Mouse (Mus musculus) embryo, embryonic 10 days (tissue): ENCODE measurements around the gene AC170998.1.
"Not testable (repeated sequence)": the region's sequence is repeated elsewhere in the genome, so short reads cannot be mapped to it uniquely, and the experiment has no call there.

Experiments used
- DNase-seq: peaks from one replicate; pipeline ENCODE4 v3.0.0-alpha.2; 2015; ENCODE audit warnings: low spot score

Gene AC170998.1

DNA sequence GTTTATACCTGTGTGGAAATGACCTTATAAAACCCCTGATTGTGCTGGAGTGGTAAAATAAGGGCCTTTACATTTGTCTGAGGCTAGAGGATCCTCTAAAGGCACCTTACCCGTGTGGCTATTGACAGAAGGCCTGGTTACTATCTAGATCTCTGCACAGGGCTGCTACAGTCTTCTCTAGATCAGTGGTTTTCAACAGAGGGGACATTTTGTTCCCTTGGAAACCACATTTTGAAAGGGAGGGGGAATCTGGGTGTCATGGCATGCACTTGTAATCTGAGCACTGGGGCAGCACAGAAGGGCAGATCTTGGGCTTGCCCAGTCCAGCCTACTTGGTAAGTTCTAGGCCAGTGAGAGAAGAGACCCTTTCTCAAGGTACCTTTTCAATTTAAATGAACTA, 19.2 kb upstream of the AC170998.1 start:
- no peak for DNase-seq

DNA sequence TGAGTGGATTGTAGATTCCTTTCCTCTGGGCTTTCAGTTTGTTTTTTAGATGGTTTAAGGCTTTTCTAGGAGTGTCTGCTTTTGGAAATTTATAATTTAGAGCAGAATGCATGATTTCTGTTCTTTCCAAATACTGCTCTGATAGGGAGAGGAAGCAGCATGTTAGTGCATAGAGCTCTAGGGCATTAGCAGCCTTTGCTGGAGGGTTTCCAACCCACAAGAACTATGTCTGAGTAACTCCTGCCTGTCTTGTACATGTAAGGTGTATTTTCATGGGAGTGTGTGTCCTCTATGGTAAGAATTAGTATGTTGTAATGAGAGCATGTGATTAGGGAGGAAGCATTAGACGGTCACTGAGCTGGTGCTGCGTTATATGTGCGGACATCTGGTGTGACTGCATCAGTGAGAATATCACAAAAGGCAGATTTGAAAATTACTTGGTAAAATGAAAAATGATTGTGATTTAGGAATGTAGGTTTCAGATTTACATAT, 18.7 kb upstream of the AC170998.1 start:
- no peak for DNase-seq

DNA sequence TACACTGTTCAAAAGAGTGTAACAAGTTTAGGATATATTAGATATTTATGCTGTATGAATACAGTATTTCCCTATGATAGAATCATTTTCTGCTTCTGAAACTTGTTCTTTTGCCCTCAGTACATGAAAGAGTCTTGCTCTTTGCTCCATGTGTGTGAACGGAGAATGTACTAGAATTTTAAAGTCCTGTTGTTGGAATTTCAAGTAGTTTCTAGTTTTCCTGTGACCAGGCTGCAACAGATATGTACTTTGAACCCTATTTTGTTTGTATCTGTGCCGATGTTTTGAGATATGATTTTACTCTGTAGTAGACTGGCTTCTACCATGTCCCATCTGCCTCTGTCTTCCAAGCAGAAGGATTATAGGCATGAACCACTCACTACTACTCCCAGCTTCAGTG, 18.1 kb upstream of the AC170998.1 start:
- no peak for DNase-seq

DNA sequence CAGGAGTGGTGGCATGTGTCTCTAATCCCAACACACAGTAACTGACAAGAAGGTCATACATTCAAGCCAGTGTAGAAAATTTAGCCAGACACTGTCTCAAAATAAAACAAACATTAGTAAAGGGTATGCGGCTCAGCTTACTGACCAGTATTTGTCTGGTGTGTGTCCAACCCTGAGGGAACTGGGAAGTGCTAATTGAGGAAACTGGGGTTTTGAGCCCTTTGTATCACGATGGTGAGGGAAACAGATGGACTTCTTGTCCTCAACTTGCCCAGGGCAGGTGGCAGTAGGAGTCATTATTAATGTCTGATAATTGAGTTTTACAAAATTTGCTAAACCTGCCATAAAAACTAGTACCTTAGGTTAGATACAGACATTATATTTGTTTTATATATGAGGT, 16.9 kb upstream of the AC170998.1 start:
- DNase-seq: no peak

DNA sequence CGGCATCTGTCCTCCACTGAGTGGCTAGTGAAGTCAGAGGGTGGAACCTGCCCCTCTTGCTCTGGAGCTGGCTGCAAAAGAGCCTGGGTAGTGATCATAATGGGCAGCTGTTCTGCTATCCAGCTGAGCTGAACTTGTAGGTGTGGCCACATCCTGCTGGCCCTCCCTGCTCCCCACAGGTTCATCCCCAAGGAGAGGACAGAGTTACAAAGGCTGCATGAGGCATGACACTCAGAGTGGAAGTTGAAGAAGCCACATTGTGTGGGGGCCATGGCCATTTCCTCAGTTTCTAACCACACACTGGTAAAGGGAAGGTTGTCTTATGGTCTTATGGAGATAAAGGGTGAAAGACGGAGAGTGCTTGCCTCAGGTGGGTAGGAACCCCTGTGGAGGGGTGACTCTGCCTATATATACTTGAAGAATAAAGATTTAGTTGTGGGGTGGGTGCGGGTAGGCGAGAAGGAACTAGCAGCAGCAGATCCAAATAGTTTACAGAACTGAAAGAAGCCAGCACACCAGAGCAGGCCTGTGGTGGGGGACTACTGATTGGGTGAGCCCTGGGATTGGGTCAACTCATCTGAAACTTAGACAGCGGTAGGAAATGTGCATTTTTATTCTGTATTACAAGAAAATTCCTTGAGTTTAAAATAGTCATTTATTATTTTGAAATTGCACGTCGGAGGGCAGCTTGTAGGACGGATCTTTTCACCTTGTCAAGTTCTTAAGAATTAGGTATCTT, 16.2 kb upstream of the AC170998.1 start:
- no peak for DNase-seq

DNA sequence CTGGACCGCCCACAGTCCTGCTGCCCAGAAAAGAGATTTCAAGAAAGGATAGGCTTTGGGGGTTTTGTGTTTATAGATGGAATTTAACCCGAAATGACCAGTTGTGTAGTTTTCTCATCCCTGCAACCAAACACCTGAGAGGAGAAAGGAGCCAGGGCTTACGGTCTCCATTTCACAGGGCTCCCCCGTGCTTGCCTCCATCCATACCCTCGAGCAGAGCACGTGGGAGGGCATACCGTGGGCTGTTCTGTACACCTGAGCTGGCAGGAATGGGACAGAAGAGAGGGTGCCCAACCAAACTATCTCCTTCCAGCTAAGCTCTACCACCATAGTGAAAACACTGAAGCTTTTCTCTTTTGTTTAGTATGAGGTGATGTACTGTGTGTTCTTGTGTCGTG, 15.6 kb upstream of the AC170998.1 start:
- no peak for DNase-seq

DNA sequence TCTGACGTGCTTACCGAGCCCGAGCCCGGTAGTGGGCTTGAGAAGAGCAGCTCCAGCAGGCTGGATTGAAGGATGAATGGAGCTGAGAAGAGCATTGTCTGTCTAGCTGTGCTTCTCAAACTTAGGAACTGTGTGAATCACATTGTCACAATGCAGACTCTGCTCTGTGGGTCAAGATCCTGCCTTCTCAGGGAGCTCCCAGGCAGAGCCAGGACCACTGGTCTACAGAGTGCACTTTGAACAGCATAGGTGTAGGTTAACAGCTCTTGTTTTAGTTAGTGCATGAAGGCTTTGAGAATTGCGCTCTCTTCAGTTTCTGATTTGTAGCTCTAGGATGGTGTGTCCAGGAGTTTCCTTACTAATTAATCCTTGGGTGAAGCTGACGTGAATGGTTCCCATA, 14.6 kb upstream of the AC170998.1 start:
- no peak for DNase-seq

DNA sequence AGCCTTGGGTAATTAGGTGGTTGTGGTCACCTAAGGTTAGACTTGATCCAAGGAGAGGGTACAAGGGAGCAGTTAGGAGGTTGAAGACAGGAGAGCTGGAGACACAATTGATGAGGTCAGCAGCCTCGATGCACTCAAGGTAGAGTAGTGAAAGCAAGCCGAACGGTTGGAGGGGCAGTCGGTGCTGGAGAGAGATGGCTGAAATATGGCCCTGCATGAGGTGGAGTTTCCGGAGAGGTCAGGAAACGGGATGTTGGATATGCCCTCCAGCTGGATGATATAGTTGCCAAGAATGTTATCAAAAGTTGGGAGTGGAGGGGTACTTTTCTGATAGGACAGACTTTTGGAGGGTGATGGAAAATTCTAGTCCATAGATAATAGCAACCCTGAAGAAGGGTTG, 13.6 kb upstream of the AC170998.1 start:
- no peak for DNase-seq

DNA sequence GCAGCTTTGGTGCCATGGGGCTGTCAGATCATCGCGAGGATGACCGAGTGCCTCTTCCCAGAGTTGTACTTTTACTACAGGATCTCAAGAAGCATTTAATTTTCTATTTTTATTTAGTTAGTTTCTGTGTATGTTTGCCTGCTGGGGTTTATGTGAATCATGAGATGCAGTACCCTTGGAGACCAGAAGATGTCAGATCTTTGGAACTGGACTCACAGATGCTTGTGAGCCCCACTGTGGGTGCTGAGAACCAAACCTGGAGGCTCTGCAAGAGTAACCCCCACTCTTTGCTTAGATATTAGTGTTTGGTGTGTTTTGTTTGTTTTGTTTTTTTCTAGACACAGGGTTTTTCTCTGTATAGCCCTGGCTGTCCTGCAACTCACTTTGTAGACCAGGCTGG, 11.9 kb upstream of the AC170998.1 start:
- DNase-seq: no peak

DNA sequence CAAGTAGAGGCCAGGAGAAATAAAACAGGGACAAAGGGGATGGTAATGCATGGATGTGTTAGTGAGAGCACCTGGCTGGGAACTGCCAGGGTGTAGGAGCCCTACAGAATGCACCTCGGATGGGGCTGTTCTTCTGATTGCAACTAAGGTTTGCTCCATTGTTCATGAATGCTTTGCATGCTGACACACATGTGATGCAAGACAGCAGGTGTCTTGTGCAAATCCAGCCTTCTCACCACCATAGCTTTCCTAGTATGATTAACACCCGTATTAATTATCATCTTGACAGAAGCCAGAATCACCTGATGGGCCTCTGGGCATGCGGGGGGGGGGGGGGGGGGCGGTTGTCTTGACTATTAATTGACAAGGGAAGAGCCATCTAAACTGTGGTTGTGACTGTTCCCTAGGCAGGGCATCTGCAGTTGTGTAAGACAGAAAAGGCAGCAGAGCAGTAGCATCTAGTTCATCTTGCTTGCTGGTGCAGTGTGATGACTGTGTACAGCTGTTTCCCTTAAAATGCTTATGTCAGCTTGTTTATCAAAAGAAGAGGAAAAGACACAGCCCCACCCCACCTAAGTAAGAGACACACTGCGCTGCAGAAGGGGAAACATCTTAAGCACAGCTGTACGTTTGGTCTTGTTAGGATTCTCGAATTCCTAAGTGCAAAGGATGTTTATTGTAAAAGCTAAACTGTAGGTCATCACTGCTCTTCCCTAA, 9.9 kb upstream of the AC170998.1 start:
- DNase-seq: no peak

DNA sequence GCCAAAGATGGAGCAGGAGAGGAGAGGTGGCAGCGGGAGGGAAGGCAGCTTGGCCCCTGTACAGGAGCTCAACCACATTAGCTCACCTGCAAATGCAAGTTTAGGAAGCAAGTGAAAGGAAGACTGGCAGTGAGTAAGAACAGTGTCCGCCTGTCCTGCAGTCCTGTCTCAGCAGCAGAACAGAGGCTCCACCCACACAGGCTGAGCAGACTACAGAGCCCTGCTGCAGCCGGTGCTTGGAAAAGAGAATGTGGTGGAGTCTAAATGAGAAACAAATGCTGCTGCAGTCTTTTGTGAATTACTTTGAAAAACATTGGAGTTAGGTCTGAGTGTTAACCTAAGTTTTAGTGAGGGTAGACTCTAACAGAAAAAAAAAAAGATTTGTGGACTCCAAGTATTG, 8.3 kb upstream of the AC170998.1 start:
- DNase-seq: no peak

DNA sequence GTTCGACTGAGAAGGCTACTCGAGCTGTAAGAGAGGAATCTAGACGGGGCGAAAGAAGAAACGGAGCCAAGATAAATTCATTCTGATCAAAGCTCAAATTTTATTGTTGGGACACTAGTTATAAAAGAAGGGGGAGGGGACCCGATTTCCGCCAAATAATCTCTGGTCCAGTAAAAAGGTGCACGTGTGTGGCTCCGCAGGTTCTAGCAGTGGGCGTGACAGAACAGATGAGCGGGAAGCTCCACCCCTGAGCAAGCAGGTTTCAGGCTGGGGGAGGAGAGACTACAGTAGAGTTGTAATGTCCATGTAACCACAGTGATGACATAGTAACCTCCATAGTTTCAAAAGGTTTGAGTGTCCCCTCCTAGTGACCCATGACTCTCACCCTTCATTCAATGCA, 1.6 kb downstream of the AC170998.1 start:
- DNase-seq: not testable (repeated sequence)

DNA sequence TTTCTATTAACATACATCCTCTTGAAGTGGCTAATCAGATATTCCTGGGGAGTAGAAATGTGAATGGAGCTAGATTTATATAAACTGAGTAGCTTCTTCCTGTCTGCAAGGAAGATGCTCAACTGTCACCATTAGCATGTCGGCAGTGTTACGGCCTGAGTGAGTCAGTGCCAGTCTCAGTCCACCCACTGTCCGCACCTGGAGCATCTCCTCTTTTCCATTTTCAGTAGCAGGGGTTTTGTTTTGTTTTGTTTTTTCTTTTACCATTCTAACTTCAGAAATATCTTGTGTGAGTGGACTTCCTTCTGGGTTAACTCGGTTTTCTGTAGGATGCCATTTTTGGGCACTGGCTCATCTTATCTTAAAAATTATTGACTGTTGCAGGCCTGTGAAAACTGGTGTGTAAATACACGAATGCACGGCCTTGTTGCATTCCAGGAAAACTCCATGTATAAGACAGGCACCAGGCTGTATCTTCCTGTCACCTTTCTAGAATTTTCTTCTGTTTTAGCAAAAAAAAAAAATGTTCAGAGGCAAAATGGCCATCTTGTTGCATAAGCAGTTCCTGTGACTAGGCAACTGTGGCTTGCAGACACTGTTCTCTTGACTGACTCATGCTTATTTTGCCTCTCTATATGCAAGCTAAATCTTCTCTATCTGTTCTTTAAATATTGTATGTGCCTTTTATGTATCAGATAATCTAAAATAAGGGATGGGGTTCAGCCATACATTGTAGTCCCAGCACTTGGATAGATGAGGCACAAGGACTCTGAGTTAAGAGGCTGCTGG, 9.6 kb downstream of the AC170998.1 start:
- no peak for DNase-seq

DNA sequence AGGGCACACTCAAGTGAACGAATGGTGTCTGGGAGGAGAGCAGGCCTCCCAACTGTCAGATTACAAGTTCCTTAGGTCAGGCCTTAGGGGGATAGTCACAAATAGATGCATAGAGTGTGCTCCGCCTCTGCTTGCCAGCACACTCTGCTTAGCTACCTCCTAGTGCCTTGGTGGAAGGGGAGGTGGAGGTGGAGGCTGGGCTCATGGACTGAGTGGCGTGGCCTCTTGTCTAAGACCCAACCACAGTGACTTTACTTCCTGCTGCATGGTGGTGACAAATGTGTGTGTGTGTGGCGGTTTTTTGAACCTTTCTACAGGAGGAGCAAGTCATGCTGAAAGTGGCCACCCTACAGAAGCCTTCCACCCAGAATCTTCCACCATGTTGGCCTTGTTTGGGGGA, 10.6 kb downstream of the AC170998.1 start:
- DNase-seq: no peak

DNA sequence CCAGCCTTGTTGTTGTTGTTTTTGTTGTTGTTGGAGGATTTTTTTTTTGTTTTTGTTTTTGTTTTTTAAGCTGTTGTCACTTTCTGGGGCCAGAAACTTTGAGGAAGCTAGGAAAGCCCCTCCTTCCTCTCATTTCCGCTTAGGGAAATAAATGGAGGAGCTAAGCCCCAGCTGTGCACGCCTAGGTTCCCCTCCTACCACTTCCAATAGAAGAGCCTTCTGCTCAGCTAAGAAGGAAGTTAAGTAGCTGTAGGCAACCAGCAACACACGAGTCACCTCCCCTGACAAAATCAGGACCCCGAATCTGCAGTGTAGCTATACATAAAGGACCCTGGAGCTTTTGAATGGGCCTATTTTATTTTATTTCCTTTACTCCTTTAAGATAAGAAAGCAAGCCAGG, 12.1 kb downstream of the AC170998.1 start:
- DNase-seq: no peak

DNA sequence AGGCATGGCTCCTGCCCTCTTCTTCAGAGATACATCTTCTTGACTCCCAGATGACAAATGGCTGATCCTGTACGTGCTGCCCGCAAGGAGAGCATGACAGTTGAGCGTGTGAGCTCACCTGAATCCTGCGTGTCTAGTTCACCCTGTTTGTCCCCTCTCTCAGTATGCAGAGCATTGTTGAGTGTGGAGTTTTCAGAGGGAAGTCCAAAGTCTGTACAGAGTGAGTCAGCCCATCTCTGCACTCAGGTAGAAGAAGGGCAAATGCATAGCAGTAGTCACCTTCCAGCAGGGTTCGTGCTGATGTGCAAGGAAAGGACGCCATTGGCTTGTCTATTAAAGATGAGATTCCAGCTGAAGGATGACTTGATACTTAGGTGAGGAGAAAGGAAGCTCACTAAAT, 13.4 kb downstream of the AC170998.1 start:
- no peak for DNase-seq

DNA sequence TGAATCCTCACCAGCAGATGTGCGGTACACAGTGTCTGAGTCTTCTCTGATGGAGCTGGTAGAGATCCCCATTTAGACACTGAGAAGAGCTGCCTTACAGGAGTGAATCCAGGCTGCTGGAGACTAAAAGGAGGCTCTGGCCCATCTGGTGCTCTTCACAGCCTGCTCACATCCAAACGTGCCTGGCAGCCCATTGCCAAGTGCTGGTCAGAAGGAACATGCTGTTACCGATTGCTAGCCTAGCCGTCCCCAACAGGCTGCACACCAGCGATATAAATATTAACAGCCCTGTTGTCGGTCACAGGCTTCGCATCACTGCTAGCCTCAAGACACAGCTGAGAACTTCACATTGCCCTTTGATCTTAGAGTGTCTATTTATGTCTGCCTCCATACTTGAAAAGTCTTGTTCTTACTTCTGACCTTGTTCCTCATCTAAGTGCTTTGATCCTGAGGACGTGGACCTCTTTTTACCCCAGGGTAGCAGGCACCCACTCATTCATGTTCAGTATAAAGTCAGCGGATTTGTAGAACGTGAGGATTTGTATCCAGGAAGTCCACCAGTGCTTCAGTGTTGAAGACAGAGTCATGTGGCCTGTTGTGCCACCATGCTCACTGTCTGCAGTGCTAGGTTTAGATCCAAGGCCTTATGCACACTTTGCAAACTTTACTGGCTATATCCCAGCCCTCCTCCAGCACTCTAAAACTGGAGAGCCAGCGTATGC, 17.4 kb downstream of the AC170998.1 start:
- DNase-seq: no peak

DNA sequence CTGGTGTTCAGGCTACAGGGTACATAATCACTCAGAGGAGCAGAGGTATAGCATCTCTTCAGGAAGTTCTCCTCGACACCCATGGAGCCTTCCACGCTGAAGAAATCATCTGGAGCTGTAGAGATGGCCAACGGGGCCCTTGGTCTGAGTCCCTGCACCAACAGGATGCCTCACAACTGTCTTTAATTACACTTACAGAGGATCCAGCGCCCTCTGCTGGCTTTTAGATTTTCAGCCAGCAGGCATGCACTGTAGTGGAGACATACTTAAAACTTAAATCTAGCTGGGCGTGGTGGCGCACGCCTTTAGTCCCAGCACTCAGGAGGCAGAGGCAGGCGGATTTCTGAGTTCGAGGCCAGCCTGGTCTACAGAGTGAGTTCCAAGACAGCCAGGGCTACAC, 18.0 kb downstream of the AC170998.1 start:
- peak; percentile 21 for DNase-seq

DNA sequence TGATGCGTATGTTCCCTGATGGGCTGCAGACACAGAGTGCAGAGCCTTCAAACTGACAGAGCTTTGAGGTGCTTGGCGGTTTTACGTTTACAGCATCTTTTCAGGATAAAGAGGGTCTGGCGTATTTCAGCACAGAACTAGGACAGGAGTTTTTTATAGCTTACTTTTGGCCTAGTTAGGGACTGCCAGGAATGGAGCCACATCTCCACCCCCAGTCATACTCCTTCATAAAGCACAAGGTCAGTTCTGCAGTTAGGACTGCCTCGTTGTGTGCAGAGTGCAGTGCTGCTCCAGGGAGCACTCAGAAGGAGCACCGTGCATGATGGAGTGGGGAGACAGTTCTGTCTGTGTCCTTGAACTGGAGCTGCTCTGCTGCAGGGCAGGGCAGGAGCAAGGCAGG, 19.9 kb downstream of the AC170998.1 start:
- no peak for DNase-seq

DNA sequence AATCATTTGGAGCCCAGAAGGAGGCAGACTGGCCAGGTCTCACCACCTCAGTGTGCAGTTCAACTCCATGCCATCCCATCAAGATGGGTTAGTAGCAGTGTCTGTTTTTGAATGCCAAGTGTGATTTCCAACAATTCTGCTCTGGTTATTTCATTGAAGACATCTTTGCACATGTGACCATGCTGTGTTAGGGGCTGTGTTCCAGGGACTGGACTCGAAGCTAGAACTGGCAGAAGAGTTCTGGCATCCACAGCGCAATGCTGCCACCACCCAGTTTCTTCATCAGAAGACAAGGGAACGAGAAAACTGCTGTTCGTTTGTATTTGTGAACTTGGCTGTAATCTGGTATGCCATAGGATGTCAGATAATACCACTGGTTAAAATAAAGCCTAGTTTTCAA, 22.1 kb downstream of the AC170998.1 start:
- no peak for DNase-seq

DNA sequence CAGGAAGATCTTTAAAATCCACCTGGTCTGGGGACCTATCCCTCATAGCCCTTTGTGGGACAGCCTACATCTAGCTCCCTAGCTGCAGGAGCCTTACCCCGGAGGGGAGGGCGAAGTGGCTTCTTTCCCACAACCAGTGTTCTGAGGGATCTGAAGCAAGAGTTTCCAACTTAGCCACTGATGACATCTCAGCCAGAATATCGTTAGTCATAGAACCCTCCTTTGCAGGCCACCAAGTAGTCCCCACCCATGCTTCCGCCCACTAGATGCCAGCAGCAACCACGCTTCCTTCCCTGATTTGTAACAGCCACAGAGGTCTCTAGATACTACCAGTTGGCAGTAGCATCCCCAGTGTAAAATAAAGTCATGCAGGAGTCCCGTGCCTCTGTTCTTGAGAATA, 24.7 kb downstream of the AC170998.1 start:
- DNase-seq: no peak

DNA sequence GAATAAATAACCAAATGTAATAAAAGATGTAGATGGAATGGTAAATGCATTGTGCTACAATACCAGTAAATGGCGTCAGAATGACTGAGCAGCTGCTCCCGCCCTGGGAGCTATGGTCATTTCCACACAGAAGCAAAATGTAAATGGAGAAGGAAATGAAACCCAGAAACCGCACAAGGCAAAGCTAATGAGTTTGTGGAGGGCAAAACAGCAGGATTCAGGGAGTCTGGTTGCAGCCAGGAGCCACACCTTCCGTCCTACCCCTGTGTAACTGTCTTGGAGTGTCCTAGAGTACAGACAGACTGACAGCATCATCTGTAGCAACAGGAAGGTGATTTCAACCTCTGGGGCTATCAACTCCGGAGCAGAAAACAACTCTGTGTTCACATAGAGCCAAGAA, 30.6 kb downstream of the AC170998.1 start:
- no peak for DNase-seq
